Mouse (Mus musculus) heart, postnatal 25 days (tissue): ENCODE data around the gene Knl1. TPM values are rescaled to one million over a fixed set of nuclear protein-coding genes. Genes with fewer than 3 reads are reported as not detected.
"Not testable (repeated sequence)": the region's sequence is repeated elsewhere in the genome, so short reads cannot be mapped to it uniquely, and the experiment has no call there.

ENCODE experiments used
- DNase-seq: peaks from one replicate; pipeline ENCODE4 v3.0.0; 2022; ENCODE audit warnings: low spot score
- intact Hi-C: fragments of 180-260 bp; cut with DNase I; formaldehyde crosslinking; loops from one replicate; pipeline ENCODE4 v1.15.1; 2025
- total RNA-seq, 2 experiments: library from RNA; stranded (reverse); gene quantifications; 2 replicates each; pipeline ENCODE4 v1.2.3; 2021

Knl1 gene
- total RNA-seq, result under 1 TPM; 0.34 to 0.75 TPM

DNA sequence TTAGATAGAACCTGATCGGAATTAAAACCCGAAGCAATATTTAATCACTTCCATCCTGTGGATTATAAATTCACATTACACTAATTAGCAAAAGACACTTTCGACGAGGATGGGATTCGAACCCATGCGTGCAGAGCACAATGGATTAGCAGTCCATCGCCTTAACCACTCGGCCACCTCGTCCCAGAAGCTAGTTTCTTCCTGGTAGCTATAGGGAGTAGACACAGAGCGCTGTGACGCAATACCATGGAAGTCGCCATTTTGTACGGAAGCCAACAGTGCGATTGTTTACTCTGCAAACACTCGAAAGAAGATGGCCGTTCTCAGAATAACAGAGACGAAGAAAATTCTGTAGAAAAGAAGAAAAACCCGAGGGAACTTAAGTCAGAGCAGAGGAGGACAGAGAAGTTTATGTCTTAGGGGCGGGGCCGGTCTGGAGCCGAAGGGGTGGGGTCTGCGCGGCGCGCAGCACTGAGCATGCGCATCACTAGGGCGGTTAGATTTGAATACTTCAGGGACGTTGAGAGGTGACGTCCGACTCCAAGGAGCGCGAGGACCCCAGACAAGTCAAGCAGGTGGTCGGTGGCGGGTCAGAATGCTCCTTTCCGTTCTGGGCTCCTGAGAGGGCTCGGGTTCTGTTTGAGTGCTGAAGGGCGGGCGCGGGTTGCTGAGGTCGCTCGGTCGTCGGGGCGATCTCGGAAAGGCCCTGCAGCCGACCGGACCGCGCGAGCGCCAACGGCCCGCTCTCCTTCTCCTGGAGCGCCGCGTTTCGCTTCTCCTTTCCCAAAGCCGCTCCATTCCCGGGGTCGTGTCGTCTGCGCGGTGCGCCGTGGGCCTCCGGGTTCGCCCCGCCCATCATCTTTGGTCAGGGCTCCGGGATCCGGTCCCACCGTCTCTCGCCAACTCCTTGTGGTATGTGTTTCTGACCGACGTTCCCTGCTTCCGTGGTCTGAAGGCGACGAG is at the start of gene Knl1:
TSS of gene Knl1 (plus strand) at position 471 of the 963 bp plus-strand sequence.
- intact Hi-C loops, result loop anchor here (2.0 kb wide), 1 partner anchor 144 kb away; no protein-coding TSS in a partner anchor
- DNase-seq, result peak; percentile 85

- intact Hi-C loops, result no loop called here
- no peak for DNase-seq
Measured at GRCm38 (mm10) chr2:118998115-118998866, 48.6 kb upstream of the Knl1 start.

- no peak for DNase-seq
- intact Hi-C loops, result no loop called here
Measured at GRCm38 (mm10) chr2:118999025-118999639, 47.8 kb upstream of the Knl1 start.

- DNase-seq, result no peak
- intact Hi-C loops, result no loop called here
Measured at GRCm38 (mm10) chr2:119006886-119007285, 40.0 kb upstream of the Knl1 start.

DNA sequence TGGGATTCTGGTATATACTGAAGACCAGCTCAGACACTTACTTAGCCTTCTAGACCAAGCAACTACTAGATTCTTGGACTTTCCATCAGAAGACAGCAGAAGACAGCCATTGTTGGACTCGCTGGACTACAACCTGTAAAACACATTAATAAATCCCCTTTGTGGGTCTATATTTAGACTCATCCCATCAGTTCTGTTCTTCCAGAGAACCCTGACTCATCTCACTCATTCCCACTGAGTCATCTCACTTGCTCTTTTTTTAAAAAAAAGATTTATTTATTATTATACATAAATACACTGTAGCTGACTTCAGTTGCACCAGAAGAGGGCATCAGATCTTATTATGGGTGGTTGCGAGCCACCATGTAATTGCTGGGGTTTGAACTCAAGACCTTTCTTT is 37.5 kb upstream of the Knl1 start:
- no peak for DNase-seq
- intact Hi-C loops, result no loop called here

DNA sequence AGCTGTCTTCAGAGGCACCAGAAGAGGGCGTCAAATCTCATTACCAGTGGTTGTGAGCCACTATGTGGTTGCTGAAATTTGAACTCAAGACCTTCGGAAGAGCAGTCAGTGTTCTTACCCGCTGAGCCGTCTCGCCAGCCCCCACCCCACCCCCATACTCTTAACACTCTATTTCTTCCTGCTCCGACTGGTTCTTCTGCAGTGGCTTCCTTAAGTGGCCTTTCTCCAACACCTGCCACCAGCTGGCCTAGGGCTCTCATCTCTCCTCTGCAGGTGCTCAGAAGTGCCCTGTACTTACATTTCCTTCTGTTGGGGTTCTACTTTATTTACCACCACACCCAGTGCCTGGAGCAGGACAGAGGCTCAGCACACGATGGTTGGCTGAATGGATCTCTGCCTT is 31.9 kb upstream of the Knl1 start:
- intact Hi-C loops, result no loop called here
- DNase-seq, result no peak

GRCm38 (mm10) chr2:119015604-119016180 is 31.2 kb upstream of the Knl1 start:
- intact Hi-C loops, result no loop called here
- peak; percentile 19 for DNase-seq

GRCm38 (mm10) chr2:119016312-119016711 is 30.6 kb upstream of the Knl1 start:
- intact Hi-C loops, DNase-seq: not testable (repeated sequence)

GRCm38 (mm10) chr2:119017647-119018046 is 29.3 kb upstream of the Knl1 start:
- DNase-seq, result no peak
- intact Hi-C loops, result no loop called here

DNA sequence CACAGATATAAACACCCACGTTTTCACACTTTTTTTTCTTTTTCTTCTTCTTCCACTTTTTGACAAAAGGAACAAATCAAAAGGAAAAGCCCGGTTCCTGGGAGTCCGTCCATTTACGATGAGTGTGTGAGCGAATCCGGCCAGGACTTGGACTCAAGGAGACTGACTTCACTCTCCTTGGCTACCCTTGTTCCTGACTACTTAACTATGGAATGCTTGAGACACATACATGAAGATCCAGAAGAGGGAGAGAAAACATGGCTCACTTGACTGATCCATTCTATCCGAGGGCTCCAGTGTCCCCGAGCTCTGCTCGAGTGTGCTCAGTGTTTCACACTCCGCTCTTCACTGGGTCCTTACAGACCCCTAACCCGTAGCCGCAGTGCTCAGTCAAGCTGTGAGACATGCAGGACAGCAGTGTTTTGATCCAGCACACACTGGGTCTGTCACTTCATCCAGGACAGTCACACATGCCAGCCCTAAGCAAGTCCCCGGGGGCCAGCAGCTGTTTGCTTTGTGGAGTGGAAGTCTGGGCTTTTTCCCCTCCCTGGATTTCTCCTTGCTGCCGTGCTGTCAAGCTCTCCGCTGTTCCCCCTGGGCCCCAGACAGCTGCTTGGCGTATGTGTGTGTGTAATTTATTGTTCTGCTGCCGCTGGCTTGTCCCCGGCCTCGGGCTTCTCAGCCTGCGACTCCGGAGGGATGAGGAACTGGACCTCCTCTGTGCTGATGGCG is 28.4 kb upstream of the Knl1 start:
- peak; percentile 62 for DNase-seq
- intact Hi-C loops, result no loop called here

DNA sequence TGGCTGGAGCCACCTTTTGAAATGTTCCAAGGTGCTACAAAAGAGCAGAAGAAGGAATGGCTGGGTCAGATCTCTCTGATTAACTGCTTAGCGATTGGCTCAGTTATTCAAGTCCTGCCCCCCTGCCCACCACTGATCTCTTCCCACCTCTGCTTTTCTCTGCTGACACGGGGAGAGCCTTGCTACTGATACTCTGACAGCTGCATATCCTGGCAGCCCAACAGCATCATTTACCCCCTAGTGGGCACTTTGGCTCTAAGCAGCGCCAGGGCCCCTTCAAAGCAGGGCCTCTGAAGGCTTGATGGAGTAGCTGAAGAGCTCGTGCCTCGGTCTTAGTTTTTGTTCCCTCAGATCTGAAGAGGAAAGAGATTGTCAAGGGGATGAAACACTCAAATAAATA is 27.8 kb upstream of the Knl1 start:
- DNase-seq, result no peak
- intact Hi-C loops, result no loop called here

DNA sequence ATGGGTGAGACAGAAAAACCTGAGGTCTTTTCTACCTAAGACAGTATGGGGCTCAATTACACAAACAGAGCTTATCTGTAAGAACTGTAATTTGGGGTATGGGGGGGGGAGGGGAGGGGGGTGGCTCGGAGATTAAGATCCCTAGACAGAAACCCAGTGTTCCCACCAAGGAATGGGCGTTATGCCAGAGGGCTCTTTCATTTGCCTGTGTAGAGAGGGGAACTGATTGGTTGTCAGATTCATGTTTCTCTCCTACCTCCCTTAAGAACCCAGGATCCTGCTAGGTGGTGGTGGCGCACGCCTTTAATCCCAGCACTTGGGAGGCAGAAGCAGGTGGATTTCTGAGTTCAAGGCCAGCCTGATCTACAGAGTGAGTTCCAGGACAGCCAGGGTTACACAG is 27.4 kb upstream of the Knl1 start:
- no peak for DNase-seq
- intact Hi-C loops, result no loop called here

- DNase-seq, result no peak
- intact Hi-C loops, result no loop called here
Measured at GRCm38 (mm10) chr2:119023154-119023660, 23.7 kb upstream of the Knl1 start.

- DNase-seq, result no peak
- intact Hi-C loops, result no loop called here
Measured at GRCm38 (mm10) chr2:119024536-119025238, 22.2 kb upstream of the Knl1 start.

DNA sequence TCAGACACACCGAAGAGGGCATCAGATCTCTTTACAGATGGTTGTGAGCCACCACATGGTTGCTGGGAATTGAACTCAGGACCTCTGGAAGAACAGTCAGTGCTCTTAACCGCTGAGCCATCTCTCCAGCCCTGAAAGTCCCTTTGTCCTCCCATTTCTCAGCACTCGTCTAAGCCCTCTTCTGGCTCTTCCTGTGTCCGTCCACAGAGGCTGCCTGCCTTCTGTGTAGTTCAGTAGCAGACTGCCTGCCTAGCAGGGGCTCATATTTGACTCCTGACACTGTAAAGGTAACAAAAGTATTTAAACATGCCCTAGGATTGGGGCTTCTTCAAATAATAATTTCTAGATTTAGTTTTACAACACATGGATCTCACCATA is 21.7 kb upstream of the Knl1 start:
- DNase-seq, result no peak
- intact Hi-C loops, result no loop called here

DNA sequence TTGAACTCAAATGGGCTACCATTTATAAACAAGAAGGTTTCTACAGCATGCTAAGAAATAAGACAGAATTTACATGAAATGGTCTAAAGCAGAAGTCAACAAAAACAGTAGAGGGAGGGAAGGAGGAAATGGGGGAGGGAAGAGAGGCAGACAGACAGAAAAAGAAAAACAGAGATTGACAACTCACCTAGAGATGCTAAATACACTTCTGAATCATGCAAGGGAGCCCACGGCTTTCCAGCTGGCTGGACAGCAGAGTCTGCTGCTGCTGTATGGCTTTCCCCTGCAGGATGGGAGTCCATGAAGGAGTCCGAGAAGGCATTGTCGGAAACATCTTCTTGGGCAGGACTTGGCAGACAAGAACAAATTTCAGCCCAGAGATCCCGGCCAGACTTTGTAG is 20.0 kb upstream of the Knl1 start:
- intact Hi-C loops, result no loop called here
- no peak for DNase-seq

DNA sequence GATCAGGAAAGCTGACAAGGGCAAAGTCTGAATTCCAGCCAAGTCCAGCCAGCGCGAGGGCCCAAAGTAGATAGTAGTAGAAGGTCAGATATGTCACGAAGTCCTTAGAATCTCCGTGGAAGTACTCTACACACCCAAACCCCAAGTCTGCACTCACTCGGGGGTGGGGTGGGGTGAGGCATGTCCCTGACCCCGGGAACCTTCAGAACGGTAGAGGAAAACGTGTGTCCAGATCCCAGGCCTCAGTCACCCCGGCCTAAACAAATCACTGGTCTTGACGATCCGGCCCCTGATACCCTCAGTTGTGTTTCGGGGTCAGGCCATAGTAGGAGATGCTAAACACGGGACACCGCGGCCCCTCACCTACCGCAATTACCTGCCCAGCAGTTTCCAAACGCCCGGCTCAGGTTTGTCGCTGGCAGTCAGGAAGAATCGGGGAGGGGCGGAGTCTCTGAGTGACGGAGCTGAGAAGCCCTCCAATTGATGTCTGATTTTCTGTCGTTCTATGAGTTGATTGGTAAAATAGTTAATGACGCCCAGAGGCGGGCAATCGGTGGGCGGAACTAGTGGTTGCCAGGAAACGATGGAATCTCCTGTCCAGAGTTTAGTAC is 17.9 kb upstream of the Knl1 start, which contains the start of gene Ccdc32:
TSS of gene Ccdc32 (minus strand) at position 453 of the 611 bp plus-strand sequence.
- DNase-seq, result peak; percentile 89
- intact Hi-C loops, result no loop called here

GRCm38 (mm10) chr2:119032191-119032590 is 14.7 kb upstream of the Knl1 start:
- no peak for DNase-seq
- intact Hi-C loops, result no loop called here
